Mouse (Mus musculus) erythroblast, embryonic 14.5 days (primary cell): ENCODE data around the gene Krt20.

Experiments used
- GATA1 ChIP-seq: IDR thresholded peaks from 2 replicates; pipeline ENCODE4 v1.6.1; 2012; ENCODE audit warnings: low read length, inconsistent platforms, mixed read lengths
- TAL1 ChIP-seq: IDR thresholded peaks from 3 replicates; pipeline ENCODE4 v1.6.1; 2012; ENCODE audit warnings: low read length, inconsistent platforms, mixed read lengths

DNA sequence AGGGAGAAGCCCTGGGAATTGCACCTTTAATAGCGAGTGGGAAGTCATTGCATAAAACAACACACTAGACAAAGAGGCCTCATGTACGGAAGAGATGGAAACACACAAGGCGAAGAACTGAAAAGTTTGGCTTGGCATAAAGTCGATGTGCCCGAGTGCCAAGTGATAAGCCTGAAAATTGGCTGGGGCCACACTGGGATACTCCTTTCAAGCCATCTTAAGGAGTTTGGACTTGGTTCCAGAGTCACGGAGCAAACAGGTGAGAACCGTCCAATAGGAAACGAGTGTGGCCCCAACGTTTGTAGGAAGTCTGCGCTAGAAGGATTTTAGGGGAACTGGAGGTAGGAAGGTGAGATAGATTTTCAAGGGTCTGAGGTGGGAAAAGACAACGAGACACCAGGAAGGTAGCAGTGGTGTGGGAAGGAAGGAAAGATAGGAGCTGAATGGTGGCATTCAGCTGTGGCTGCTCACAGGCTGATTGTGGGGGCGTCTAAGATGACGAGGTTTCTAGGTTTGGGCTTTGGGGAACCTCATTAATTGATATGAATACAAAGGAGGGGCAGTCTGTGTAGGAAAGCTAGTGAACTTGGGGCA is 37.9 kb downstream of the Krt20 start:
- TF ChIP-seq GATA1: no peak
- TF ChIP-seq TAL1: no peak
